Comparison of ENCODE assay signal across 9 mouse cellular contexts in the genomic region with DNA sequence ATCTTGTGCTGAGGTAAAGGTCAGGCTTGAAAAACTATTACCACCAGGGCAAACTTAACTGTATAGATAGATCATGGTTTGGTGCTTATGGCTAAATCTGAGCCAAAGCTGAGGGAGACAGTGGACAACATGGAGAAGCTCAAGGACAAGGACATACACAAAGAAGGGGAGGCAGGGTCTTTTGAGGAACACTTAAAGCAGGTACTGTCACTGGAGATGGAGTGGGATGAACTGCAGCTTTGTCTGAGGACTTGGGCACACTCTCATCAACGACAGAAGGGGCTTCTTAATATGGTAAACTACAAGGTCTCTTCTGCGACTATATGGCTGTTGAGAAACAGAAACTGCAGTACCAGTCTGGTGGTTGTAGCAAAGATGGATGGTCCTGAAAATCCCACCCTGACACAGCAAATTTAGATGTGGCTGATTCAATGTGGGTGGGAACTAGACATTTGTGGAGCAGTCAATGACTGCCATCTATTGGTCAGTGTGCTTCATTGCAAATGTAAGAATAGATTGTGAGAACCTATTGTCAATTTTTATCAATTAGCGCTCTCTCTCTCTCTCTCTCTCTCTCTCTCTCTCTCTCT. TPM values are rescaled to one million over a fixed set of nuclear protein-coding genes. Genes with fewer than 3 reads are reported as not detected.
A peak's percentile ranks its signal among the peaks of the same experiment; 100 is the strongest.
DNase-seq lines count a peak whose midpoint lies in the region; ATAC-seq lines count a peak whose summit lies in the region.
"Had no signal": no experiment of that assay in that cellular context is flagged by ENCODE, and none has a peak within 500 bp of the region (broad histone marks: within the 10 kb centered on the region; RNA-seq: fewer than 3 reads in every experiment).

No protein-coding gene starts in this region.

- H3K9me3 ChIP-seq in stomach, embryonic 16.5 days (replicated peaks; ENCODE audit: control insufficient read depth, low read length), result no peaks in the 10 kb centered on the region

- no peak overlapping the region for H3K4me3 ChIP-seq in stomach, embryonic 16.5 days (replicated peaks; ENCODE audit: low read length)

- H3K9ac ChIP-seq in stomach, embryonic 16.5 days (ENCODE audit: low read length), result no peak overlapping the region

- H3K4me2 ChIP-seq in stomach, embryonic 16.5 days (ENCODE audit: low read depth, low read length), result peak overlapping the region; percentile 43

- no peaks in the 10 kb centered on the region for H3K27me3 ChIP-seq in stomach, embryonic 16.5 days (ENCODE audit: control insufficient read depth, insufficient read depth, low read length)

- H3K27ac ChIP-seq in stomach, embryonic 16.5 days (ENCODE audit: low read length), result no peak overlapping the region; the same call in 1 of the 2 replicates

- 13% methylated on average over 3 of the region's 3 CpGs for WGBS in stomach, embryonic 16.5 days

- peak; percentile 76 for ATAC-seq in granulocyte monocyte progenitor cell, adult 5-6 weeks (replicated peaks; ENCODE audit: poor library complexity, severe bottlenecking)
- peak; percentile 78 for ATAC-seq in megakaryocyte-erythroid progenitor cell, adult 5-6 weeks (replicated peaks; ENCODE audit: low FRiP score, low TSS enrichment, poor library complexity, severe bottlenecking)
- no peak; the same call in 1 of the 2 replicates for ATAC-seq in stomach, embryonic 16.5 days (ENCODE audit: insufficient read depth, low FRiP score)

- DNase-seq in 3T3-L1 (ENCODE audit: low read depth, low spot score) (peak; percentile 77), 416B (ENCODE audit: low read depth) (peak; percentile 80)
- DNase-seq in c-Kit-positive CD71-positive TER-119-positive erythroid progenitor cells, embryonic 14.5 days (ENCODE audit: low spot score), result peak; percentile 19
- DNase-seq in kidney, adult 9 months, result peak; percentile 33
- no peak for DNase-seq in urinary bladder, adult 2 months (ENCODE audit: low spot score)

- H3K4me1 ChIP-seq in stomach, embryonic 16.5 days (ENCODE audit: control insufficient read depth, insufficient read depth, low read length), result 0 out of 2 replicates have a peak, but pooled peaks cover 3% of the 10 kb centered on the region

- no peaks in the 10 kb centered on the region for H3K36me3 ChIP-seq in stomach, embryonic 16.5 days (ENCODE audit: control insufficient read depth, insufficient read depth, low read length)

RNA-seq across cellular contexts. Expression of gene Ctla4, which starts 26.3 kb away (rescaled TPM):
- total RNA-seq in granulocyte monocyte progenitor cell, adult 5-6 weeks (2014; fragmentation: Nextera tagmentation), result not detected in 2 replicates
- total RNA-seq in granulocyte monocyte progenitor cell, adult 5-6 weeks (2017), result not detected in 2 replicates
- not detected in 2 replicates for total RNA-seq in megakaryocyte-erythroid progenitor cell, adult 5-6 weeks (2014; fragmentation: Nextera tagmentation)
- not detected in 2 replicates for total RNA-seq in megakaryocyte-erythroid progenitor cell, adult 5-6 weeks (2017)
- not detected in 2 replicates for polyA plus RNA-seq in stomach, embryonic 16.5 days (2015; fragmentation: Nextera tagmentation; extraction: Ambion mirVana)
- 0.10 and 0.11 TPM in 2 replicates for polyA plus RNA-seq in urinary bladder, adult 2 months (2012; rRNA removed)
- total RNA-seq: left cerebral cortex, adult 8-10 months had no signal
